In the genomic region with DNA sequence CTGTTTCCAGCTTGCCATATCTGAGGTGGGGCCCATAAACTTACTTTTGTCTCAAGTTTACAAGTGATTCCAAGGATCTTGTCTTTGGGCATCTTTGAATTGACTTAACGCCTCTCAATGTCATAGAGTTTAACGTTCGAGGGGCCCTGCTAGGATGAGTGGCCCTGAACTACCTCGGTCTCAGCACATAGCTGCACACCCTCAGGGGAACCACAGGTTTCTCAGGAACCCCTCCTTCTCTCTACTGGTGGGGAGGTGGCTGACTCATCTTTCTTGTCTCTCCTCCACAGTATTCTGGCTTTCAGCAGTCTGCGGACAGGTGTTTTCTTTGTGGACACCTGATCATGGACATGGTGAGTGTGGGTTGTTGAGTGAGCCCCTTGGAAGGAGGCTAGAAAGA, we compare ENCODE assay signal across 26 mouse cellular contexts. TPM values are rescaled to one million over a fixed set of nuclear protein-coding genes. Genes with fewer than 3 reads are reported as not detected.
A peak's percentile ranks its signal among the peaks of the same experiment; 100 is the strongest.
DNase-seq lines count a peak whose midpoint lies in the region; ATAC-seq and TF ChIP-seq lines count a peak whose summit lies in the region.
"Had no signal": no experiment of that assay in that cellular context is flagged by ENCODE, and none has a peak within 500 bp of the region (broad histone marks: within the 10 kb centered on the region; RNA-seq: fewer than 3 reads in every experiment).

No protein-coding gene starts in this region.

- no peak for ATAC-seq in intestine, embryonic 16.5 days
- ATAC-seq in intestine, embryonic 15.5 days, result no peak
- peak; percentile 51; the same call in 1 of the 2 replicates for ATAC-seq in kidney, postnatal 0 days (replicated peaks; ENCODE audit: low FRiP score, low read depth)
- no peak for ATAC-seq in intestine, postnatal 0 days
- ATAC-seq: hindbrain, postnatal 0 days had no signal

- H3K36me3 ChIP-seq in intestine, embryonic 16.5 days (ENCODE audit: control insufficient read depth, insufficient read depth, low read length), result peaks cover 13% of the 10 kb centered on the region
- peaks cover 17% of the 10 kb centered on the region for H3K36me3 ChIP-seq in intestine, embryonic 15.5 days
- 0 out of 2 replicates have a peak, but pooled peaks cover 9% of the 10 kb centered on the region for H3K36me3 ChIP-seq in kidney, postnatal 0 days (ENCODE audit: insufficient read depth, low read length)
- H3K36me3 ChIP-seq in intestine, postnatal 0 days (ENCODE audit: control insufficient read depth, insufficient read depth), result peaks cover 25% of the 10 kb centered on the region; the same call in 1 of the 2 replicates
- H3K36me3 ChIP-seq: neural tube, embryonic 15.5 days had no signal

- H3K4me2 ChIP-seq in intestine, embryonic 16.5 days (ENCODE audit: low read depth, low read length), result 0 out of 2 replicates have a peak overlapping the region, but pooled peaks have one; percentile 1
- no peak overlapping the region for H3K4me2 ChIP-seq in intestine, embryonic 15.5 days (replicated peaks)
- no peak overlapping the region for H3K4me2 ChIP-seq in kidney, postnatal 0 days (ENCODE audit: low read length)
- H3K4me2 ChIP-seq in intestine, postnatal 0 days (replicated peaks; ENCODE audit: low read depth), result peak overlapping the region; percentile 40; the same call in 1 of the 2 replicates
- H3K4me2 ChIP-seq: embryonic facial prominence, embryonic 13.5 days; forebrain, embryonic 12.5 days; heart, embryonic 12.5 days; midbrain, embryonic 11.5 days; neural tube, embryonic 15.5 days had no signal

- no peak overlapping the region for H3K27ac ChIP-seq in intestine, embryonic 16.5 days (ENCODE audit: low read length)
- no peak overlapping the region for H3K27ac ChIP-seq in intestine, embryonic 15.5 days
- H3K27ac ChIP-seq in kidney, postnatal 0 days, result peak overlapping the region; percentile 38
- 0 out of 2 replicates have a peak overlapping the region, but pooled peaks have one; percentile 73 for H3K27ac ChIP-seq in intestine, postnatal 0 days (ENCODE audit: low read depth, low read length)
- H3K27ac ChIP-seq: embryonic facial prominence, embryonic 13.5 days; forebrain, embryonic 12.5 days; hindbrain, embryonic 10.5 days; left cerebral cortex, adult 2 months had no signal

- 77% methylated on average over 5 of the region's 5 CpGs for WGBS in intestine, embryonic 16.5 days
- 82% methylated on average over 5 of the region's 5 CpGs for WGBS in intestine, embryonic 15.5 days
- 82% methylated on average over 5 of the region's 5 CpGs for WGBS in kidney, postnatal 0 days
- WGBS in intestine, postnatal 0 days, result 64% methylated on average over 5 of the region's 5 CpGs

- no peak overlapping the region for H3K9ac ChIP-seq in intestine, embryonic 16.5 days (ENCODE audit: low read depth, low read length)
- H3K9ac ChIP-seq in intestine, embryonic 15.5 days, result no peak overlapping the region
- no peak overlapping the region for H3K9ac ChIP-seq in kidney, postnatal 0 days (ENCODE audit: low read depth, low read length)
- no peak overlapping the region for H3K9ac ChIP-seq in intestine, postnatal 0 days (ENCODE audit: low read depth, low read length)
- H3K9ac ChIP-seq: embryonic facial prominence, embryonic 13.5 days; forebrain, embryonic 12.5 days; heart, embryonic 12.5 days; liver, postnatal 0 days; neural tube, embryonic 15.5 days had no signal

- H3K4me3 ChIP-seq in intestine, embryonic 16.5 days (ENCODE audit: low read length), result no peak overlapping the region
- no peak overlapping the region for H3K4me3 ChIP-seq in intestine, embryonic 15.5 days (replicated peaks)
- H3K4me3 ChIP-seq in kidney, postnatal 0 days (replicated peaks; ENCODE audit: low read depth, low read length), result no peak overlapping the region
- no peak overlapping the region for H3K4me3 ChIP-seq in intestine, postnatal 0 days (ENCODE audit: low read depth, low read length)
- H3K4me3 ChIP-seq: embryonic facial prominence, embryonic 13.5 days; erythroblast, embryonic 14.5 days; forebrain, embryonic 12.5 days; heart, embryonic 12.5 days; hindbrain, embryonic 10.5 days; left cerebral cortex, adult 2 months; neural tube, embryonic 15.5 days had no signal

- H3K4me1 ChIP-seq in intestine, embryonic 16.5 days (ENCODE audit: control insufficient read depth, insufficient read depth, low read length), result peaks cover 19% of the 10 kb centered on the region
- peaks cover under 1% of the 10 kb centered on the region; the same call in 1 of the 2 replicates for H3K4me1 ChIP-seq in intestine, embryonic 15.5 days (replicated peaks)
- H3K4me1 ChIP-seq in kidney, postnatal 0 days (replicated peaks; ENCODE audit: insufficient read depth, low read length), result 0 out of 2 replicates have a peak, but pooled peaks cover 8% of the 10 kb centered on the region
- H3K4me1 ChIP-seq in intestine, postnatal 0 days (replicated peaks; ENCODE audit: control insufficient read depth, insufficient read depth, low read length), result 0 out of 2 replicates have a peak, but pooled peaks cover 5% of the 10 kb centered on the region
- H3K4me1 ChIP-seq: embryonic facial prominence, embryonic 13.5 days; forebrain, embryonic 12.5 days; hindbrain, embryonic 10.5 days had no signal

- TF ChIP-seq CTCF in kidney, postnatal 0 days (IDR thresholded peaks at IDR 0.05; ENCODE audit: low read depth), result no peak
- no peak for TF ChIP-seq CTCF in intestine, postnatal 0 days (IDR thresholded peaks at IDR 0.05; ENCODE audit: low read depth)

- no peaks in the 10 kb centered on the region for H3K9me3 ChIP-seq in intestine, embryonic 16.5 days (ENCODE audit: control insufficient read depth, low read length)
- H3K9me3 ChIP-seq in intestine, embryonic 15.5 days, result no peaks in the 10 kb centered on the region
- H3K9me3 ChIP-seq in kidney, postnatal 0 days (replicated peaks; ENCODE audit: low read length), result no peaks in the 10 kb centered on the region
- no peaks in the 10 kb centered on the region for H3K9me3 ChIP-seq in intestine, postnatal 0 days (ENCODE audit: control insufficient read depth)
- H3K9me3 ChIP-seq: embryonic facial prominence, embryonic 13.5 days; forebrain, embryonic 12.5 days; heart, embryonic 12.5 days; hindbrain, embryonic 10.5 days; neural tube, embryonic 15.5 days had no signal

- DNase-seq in kidney, postnatal 0 days (ENCODE audit: low spot score), result no peak
- no peak for DNase-seq in kidney, postnatal 25 days
- DNase-seq in CD4-positive helper T cell, adult 2 months (ENCODE audit: low read depth, low spot score), result peak; percentile 20
- no peak for DNase-seq in adrenal gland, adult (ENCODE audit: inconsistent age in 2 of 2, low spot score in 1 of 2)
- DNase-seq: adrenal gland, postnatal 14 days; cerebellum, adult 2 months; cerebellum, postnatal 25 days; embryo, embryonic 11 days; heart, postnatal 10 days; layer of hippocampus, adult 9-11 months; liver, postnatal 0 days; lung, postnatal 10 days; right cerebral cortex, adult 18-20 months; right cerebral cortex, postnatal 4 days had no signal

- no peaks in the 10 kb centered on the region for H3K27me3 ChIP-seq in intestine, embryonic 16.5 days (replicated peaks; ENCODE audit: control insufficient read depth, insufficient read depth, low read length)
- no peaks in the 10 kb centered on the region for H3K27me3 ChIP-seq in intestine, embryonic 15.5 days (replicated peaks)
- no peaks in the 10 kb centered on the region for H3K27me3 ChIP-seq in kidney, postnatal 0 days (ENCODE audit: insufficient read depth, low read length)
- H3K27me3 ChIP-seq in intestine, postnatal 0 days (replicated peaks; ENCODE audit: control insufficient read depth, insufficient read depth, low read length), result no peaks in the 10 kb centered on the region
- H3K27me3 ChIP-seq: embryonic facial prominence, embryonic 13.5 days; forebrain, embryonic 12.5 days; heart, embryonic 12.5 days; neural tube, embryonic 15.5 days had no signal

RNA-seq across cellular contexts. Expression of gene Sacm1l, which starts 18.6 kb away (rescaled TPM):
- polyA plus RNA-seq in intestine, embryonic 16.5 days (2015; fragmentation: Nextera tagmentation; extraction: Ambion mirVana), result 74.4 and 87.4 TPM in 2 replicates
- polyA plus RNA-seq in intestine, embryonic 15.5 days (2015; fragmentation: Nextera tagmentation; extraction: Ambion mirVana), result 67.8 and 69.5 TPM in 2 replicates
- 55.2 and 59.5 TPM in 2 replicates for polyA plus RNA-seq in kidney, postnatal 0 days (2015; fragmentation: Nextera tagmentation; extraction: Ambion mirVana)
- polyA plus RNA-seq in intestine, postnatal 0 days (2015; fragmentation: Nextera tagmentation; extraction: Ambion mirVana), result 37.3 and 42.6 TPM in 2 replicates

RNA-seq across cellular contexts. Expression of gene Limd1, which starts 32.4 kb away (rescaled TPM):
- polyA plus RNA-seq in intestine, embryonic 16.5 days (2015; fragmentation: Nextera tagmentation; extraction: Ambion mirVana), result 51.5 and 55.7 TPM in 2 replicates
- polyA plus RNA-seq in intestine, embryonic 15.5 days (2015; fragmentation: Nextera tagmentation; extraction: Ambion mirVana), result 51.9 and 52.3 TPM in 2 replicates
- 43.3 and 44.0 TPM in 2 replicates for polyA plus RNA-seq in kidney, postnatal 0 days (2015; fragmentation: Nextera tagmentation; extraction: Ambion mirVana)
- 40.6 and 42.9 TPM in 2 replicates for polyA plus RNA-seq in intestine, postnatal 0 days (2015; fragmentation: Nextera tagmentation; extraction: Ambion mirVana)

Comparison
In these comparisons a context has a peak if more than half of its experiments do, and no peak if none do; other contexts are left out.
1. H3K27ac ChIP-seq: peak in kidney, postnatal 0 days (single experiment) and intestine, postnatal 0 days (single experiment); none in intestine, embryonic 16.5 days (single experiment) and intestine, embryonic 15.5 days (single experiment).
2. H3K4me2 ChIP-seq: peak in intestine, embryonic 16.5 days (single experiment) and intestine, postnatal 0 days (single experiment); none in intestine, embryonic 15.5 days (single experiment) and kidney, postnatal 0 days (single experiment).